Mouse (Mus musculus) hindbrain, postnatal 0 days (tissue): ENCODE results near the gene Hspbap1. TPM values are rescaled to one million over a fixed set of nuclear protein-coding genes. Genes with fewer than 3 reads are reported as not detected.
A peak's percentile ranks its signal among the peaks of the same experiment; 100 is the strongest.

Experiments used
- ATAC-seq: fragments of 200-750 bp; cut with Nextera tagmentation; 2 replicates; pipeline ENCODE4 v1.8.0; 2017; ENCODE audit warnings: mild to moderate bottlenecking, moderate TSS enrichment, moderate library complexity
- DNase-seq: peaks from one replicate; pipeline ENCODE4 v3.0.0-alpha.2; 2015; ENCODE audit warnings: low spot score
- H3K27ac ChIP-seq: fragments of 300-500 bp; sonication (generic); 2 replicates; pipeline ENCODE4 v1.5.1; 2014; ENCODE audit warnings: mild to moderate bottlenecking
- H3K27me3 ChIP-seq: fragments of 300-500 bp; sonication (generic); 2 replicates; pipeline ENCODE4 v1.6.1; 2014; ENCODE audit warnings: low read length, mixed read lengths; ENCODE audit not compliant: insufficient read depth
- H3K36me3 ChIP-seq: fragments of 300-500 bp; sonication (generic); 2 replicates; pipeline ENCODE4 v1.6.1; 2014; ENCODE audit warnings: low read length, mixed read lengths; ENCODE audit not compliant: insufficient read depth
- H3K4me1 ChIP-seq: fragments of 300-500 bp; sonication (generic); 2 replicates; pipeline ENCODE4 v1.6.1; 2014; ENCODE audit warnings: antibody characterized with exemption, low read length, mixed read lengths; ENCODE audit not compliant: insufficient read depth
- H3K4me2 ChIP-seq: fragments of 300-500 bp; sonication (generic); 2 replicates; pipeline ENCODE4 v1.6.1; 2014; ENCODE audit warnings: low read depth, mild to moderate bottlenecking, low read length, moderate library complexity, mixed read lengths
- H3K4me3 ChIP-seq: fragments of 300-500 bp; sonication (generic); 2 replicates; pipeline ENCODE4 v1.5.1; 2014; ENCODE audit warnings: low read length
- H3K9ac ChIP-seq: fragments of 300-500 bp; sonication (generic); replicated peaks from 2 replicates; pipeline ENCODE4 v1.6.1; 2014; ENCODE audit warnings: mild to moderate bottlenecking, low read length, moderate library complexity, mixed read lengths
- H3K9me3 ChIP-seq: fragments of 300-500 bp; sonication (generic); 2 replicates; pipeline ENCODE4 v1.6.1; 2016; ENCODE audit warnings: low read length, mixed read lengths
- CTCF ChIP-seq: IDR thresholded peaks from 2 replicates; pipeline ENCODE4 v1.5.1; 2016; ENCODE audit warnings: antibody characterized with exemption, control low read depth, low read depth
- WGBS: fragments of 180-500 bp; shearing (Covaris S2); extraction: QIAGEN DNeasy Blood & Tissue Kit; methylation state at CpG from one replicate; pipeline ENCODE4 v1.1.7; 2014; 5-methylcytosine and 5-hydroxymethylcytosine counted together
- polyA plus RNA-seq: library from polyadenylated mRNA; unstranded; fragments of >200 nt; fragmentation: Nextera tagmentation; extraction: Ambion mirVana; gene quantifications from 2 replicates; pipeline ENCODE4 v1.2.1, GENCODE M21; 2015
- total RNA-seq: library from RNA; depleted of rRNA; stranded (reverse); fragments of >200 nt; gene quantifications from 2 replicates; pipeline ENCODE4 v1.2.3, GENCODE M21; 2014

The Hspbap1 gene
- total and polyA plus RNA-seq, 2 experiments from 2014 or later, result 4.4 to 7.9 TPM

DNA sequence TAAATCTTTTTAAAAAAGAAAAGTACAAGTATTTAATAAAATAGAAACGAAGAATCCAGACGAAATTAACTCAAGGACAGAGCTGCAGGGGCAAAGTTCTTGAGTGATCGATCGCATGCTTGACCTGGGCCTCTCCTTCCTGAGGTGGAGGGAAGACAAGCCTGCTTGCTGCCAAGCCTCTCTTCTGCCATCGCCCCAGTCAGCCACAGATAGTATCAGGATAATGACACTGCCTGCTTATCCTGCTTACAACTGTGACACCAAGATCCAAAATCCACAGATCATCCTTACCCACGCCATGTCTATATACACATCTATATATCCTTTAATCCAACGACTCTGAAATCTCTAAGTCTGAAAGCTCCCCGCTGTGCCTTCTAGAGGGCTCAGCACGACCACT lies 13.5 kb upstream of the Hspbap1 start:
- Histone ChIP-seq H3K9me3 (no peaks in the 10 kb centered on the region), H3K36me3 (no peaks in the 10 kb centered on the region), H3K27ac (no peak overlapping the region), H3K27me3 (no peaks in the 10 kb centered on the region), H3K4me3 (no peak overlapping the region), H3K4me2 (no peak overlapping the region), H3K4me1 (no peaks in the 10 kb centered on the region), H3K9ac (no peak overlapping the region)
- TF ChIP-seq CTCF, result no peak
- ATAC-seq, result no peak
- WGBS, result 88% methylated on average over 9 of the region's 9 CpGs
- no peak for DNase-seq

DNA sequence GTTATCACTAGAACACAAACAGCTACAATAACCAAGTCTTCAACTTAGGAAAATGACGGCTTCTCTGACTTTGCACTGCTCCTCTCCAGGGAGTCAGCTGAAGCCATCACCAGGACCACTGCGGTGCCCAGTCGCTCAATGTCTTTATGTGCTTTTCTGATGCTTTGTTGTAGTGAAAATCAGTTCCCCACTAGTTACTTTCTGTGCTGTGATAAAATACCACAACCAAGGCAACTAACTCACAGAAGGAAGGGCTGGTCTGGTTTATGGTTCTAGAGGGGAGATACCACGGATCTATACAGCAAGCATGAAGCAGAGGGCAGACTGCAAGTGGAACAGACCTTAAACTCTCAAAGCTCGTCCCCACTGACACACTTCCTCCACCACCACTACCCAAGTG lies 10.8 kb upstream of the Hspbap1 start:
- H3K4me1 ChIP-seq, result no peaks in the 10 kb centered on the region
- no peak overlapping the region for H3K27ac ChIP-seq
- H3K9me3 ChIP-seq, result no peaks in the 10 kb centered on the region
- H3K27me3 ChIP-seq, result no peaks in the 10 kb centered on the region
- H3K9ac ChIP-seq, result no peak overlapping the region
- no peak for ATAC-seq
- no peaks in the 10 kb centered on the region for H3K36me3 ChIP-seq
- no peak for DNase-seq
- H3K4me2 ChIP-seq, result no peak overlapping the region
- no peak for TF ChIP-seq CTCF
- H3K4me3 ChIP-seq, result no peak overlapping the region
- WGBS, result 86% methylated on average over 5 of the region's 5 CpGs

DNA sequence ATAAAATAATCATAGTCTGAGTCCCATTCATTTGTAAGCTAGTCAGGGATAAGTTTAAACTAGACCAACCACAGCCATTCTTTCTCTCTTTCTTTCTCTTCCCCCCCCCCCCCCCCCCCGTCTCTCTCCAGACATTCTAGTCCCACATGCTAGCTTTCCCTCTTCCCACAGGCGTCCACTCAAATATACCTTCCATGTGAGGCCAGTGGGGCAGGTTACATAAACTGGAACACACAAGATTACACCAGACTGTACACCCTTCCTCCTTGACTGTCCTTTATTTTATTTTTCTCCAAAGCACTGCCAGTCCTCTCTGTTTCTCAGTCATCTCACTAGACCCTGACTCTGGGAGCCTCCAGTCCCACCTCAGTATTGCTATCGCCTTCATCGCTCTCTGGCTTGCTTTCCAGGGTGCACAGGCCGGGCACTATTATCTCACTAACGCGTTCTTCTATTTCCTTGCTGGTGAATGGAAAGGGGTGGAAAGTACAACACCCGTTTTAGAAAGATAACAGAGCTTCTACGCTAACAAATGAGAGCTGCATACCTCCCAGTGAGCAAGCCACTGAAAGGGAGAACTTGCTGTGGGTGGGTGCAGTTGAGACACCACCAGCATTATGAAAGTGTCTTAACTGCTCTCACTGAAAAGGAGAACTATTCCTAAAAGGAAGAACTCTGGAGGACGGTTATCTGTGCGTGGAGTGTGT lies 6.4 kb upstream of the Hspbap1 start:
- DNase-seq (no peak), ATAC-seq (no peak)
- Histone ChIP-seq H3K4me3 (no peak overlapping the region), H3K9me3 (no peaks in the 10 kb centered on the region), H3K36me3 (no peaks in the 10 kb centered on the region), H3K27me3 (no peaks in the 10 kb centered on the region), H3K9ac (no peak overlapping the region), H3K4me1 (peaks cover 6% of the 10 kb centered on the region; the same call in 1 of the 2 replicates), H3K4me2 (no peak overlapping the region), H3K27ac (no peak overlapping the region)
- no peak for TF ChIP-seq CTCF
- 81% methylated on average over 11 of the region's 11 CpGs for WGBS

DNA sequence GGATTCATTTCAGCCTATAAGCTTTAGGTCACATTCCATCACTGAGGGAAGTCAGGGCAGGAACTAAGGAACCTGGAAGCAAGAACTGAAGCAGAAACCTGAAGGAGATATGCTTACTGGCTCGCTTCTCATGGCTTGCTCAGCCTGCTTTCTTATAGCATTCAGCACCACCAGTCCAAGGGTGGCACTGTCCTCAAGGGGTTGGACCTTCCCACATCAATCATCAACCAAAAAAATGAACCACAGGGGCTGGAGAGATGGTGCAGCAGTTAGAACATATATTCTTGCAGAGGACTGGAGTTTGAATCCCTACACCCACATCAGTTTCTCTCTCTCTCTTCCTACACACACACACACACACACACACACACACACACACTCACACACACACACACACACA lies 5.2 kb upstream of the Hspbap1 start:
- Histone ChIP-seq H3K9me3 (no peaks in the 10 kb centered on the region), H3K36me3 (no peaks in the 10 kb centered on the region), H3K4me3 (no peak overlapping the region), H3K27ac (no peak overlapping the region), H3K4me1 (peaks cover 9% of the 10 kb centered on the region; the same call in 1 of the 2 replicates), H3K27me3 (no peaks in the 10 kb centered on the region), H3K9ac (no peak overlapping the region), H3K4me2 (no peak overlapping the region)
- ATAC-seq (no peak), DNase-seq (no peak)
- WGBS, result 95% methylated on average over 1 of the region's 1 CpGs
- no peak for TF ChIP-seq CTCF

DNA sequence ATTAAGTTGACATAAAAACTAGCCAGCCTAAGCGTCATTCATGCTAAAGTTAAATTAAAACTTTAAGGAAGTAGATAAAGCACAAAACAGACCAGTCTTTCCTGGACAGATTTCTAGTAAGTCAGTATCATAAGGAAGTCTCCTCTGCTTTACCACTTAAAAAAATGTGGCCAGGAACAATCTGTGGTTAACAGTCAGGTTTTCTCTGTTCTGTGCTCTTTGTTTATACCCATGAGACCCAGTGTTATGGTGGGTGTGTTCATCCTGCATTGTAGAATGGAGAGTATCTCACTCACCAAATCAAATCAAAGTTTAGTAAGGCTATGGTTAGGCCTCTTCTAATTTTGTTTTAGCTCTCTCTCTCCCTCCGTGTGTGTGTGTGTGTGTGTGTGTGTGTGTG lies 4.7 kb upstream of the Hspbap1 start:
- Histone ChIP-seq H3K9me3 (no peaks in the 10 kb centered on the region), H3K27ac (no peak overlapping the region), H3K4me2 (no peak overlapping the region), H3K4me1 (peaks cover 9% of the 10 kb centered on the region; the same call in 1 of the 2 replicates), H3K27me3 (no peaks in the 10 kb centered on the region), H3K9ac (no peak overlapping the region), H3K36me3 (no peaks in the 10 kb centered on the region), H3K4me3 (no peak overlapping the region)
- DNase-seq (no peak), ATAC-seq (no peak)
- TF ChIP-seq CTCF, result no peak
- 78% methylated on average over 2 of the region's 2 CpGs for WGBS

DNA sequence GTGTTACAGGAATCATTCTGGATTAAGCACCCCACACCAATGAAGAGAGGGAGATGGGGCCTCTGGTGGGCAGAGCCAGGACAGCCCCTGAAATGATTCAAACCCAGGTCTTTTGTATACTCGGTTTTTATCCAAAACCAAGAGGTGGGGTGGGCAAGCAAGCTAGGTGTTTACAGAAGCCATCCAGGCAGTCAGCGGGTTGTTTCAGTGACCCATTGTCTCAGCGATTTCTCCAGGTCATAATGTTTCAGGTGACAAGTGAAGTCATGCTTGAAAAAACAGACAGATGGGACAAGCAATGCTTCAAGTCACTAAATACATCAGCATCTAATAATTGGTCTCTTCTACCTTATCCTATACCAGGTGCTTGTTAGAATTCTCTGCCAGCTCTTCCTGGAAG lies 3.8 kb upstream of the Hspbap1 start:
- H3K9ac ChIP-seq, result no peak overlapping the region
- 70% methylated on average over 3 of the region's 3 CpGs for WGBS
- DNase-seq, result no peak
- TF ChIP-seq CTCF, result no peak
- H3K4me1 ChIP-seq, result peaks cover 15% of the 10 kb centered on the region; the same call in 1 of the 2 replicates
- no peak overlapping the region for H3K4me2 ChIP-seq
- ATAC-seq, result no peak
- H3K4me3 ChIP-seq, result no peak overlapping the region
- H3K27me3 ChIP-seq, result no peaks in the 10 kb centered on the region
- no peak overlapping the region for H3K27ac ChIP-seq
- H3K36me3 ChIP-seq, result no peaks in the 10 kb centered on the region
- no peaks in the 10 kb centered on the region for H3K9me3 ChIP-seq

DNA sequence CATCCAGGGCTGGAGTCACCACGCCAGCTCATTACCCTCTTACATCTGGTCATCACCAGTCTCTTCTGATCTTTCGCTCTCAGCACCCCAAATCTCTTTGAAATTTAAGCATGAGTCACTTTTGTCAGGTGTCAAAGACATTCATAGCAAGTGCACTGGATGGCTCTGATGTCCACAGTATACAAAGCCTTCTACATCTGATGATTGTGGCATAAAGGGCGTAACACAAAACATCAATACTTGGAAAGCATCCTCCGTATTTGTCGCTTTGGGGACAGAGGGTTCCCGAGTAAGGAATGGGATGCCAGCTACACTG lies 1.7 kb upstream of the Hspbap1 start:
- WGBS, result 23% methylated on average over 6 of the region's 6 CpGs
- Histone ChIP-seq H3K9me3 (no peaks in the 10 kb centered on the region), H3K4me2 (peak overlapping the region; percentile 96), H3K9ac (peak overlapping the region; percentile 88), H3K27ac (peak overlapping the region; percentile 66; the same call in 1 of the 2 replicates), H3K4me1 (peaks cover 15% of the 10 kb centered on the region; the same call in 1 of the 2 replicates), H3K4me3 (peak overlapping the region; percentile 89), H3K36me3 (no peaks in the 10 kb centered on the region), H3K27me3 (no peaks in the 10 kb centered on the region)
- TF ChIP-seq CTCF, result no peak
- peak; percentile 10 for DNase-seq
- ATAC-seq, result no peak
